Mouse (Mus musculus): ENCODE measurements at regions not wholly inside any gene's neighbourhood (a gene's known extent, or its start where the extent isn't known, plus 50 kb on each side); places are given as distances from the start of the nearest gene placed in this dataset.

DNA sequence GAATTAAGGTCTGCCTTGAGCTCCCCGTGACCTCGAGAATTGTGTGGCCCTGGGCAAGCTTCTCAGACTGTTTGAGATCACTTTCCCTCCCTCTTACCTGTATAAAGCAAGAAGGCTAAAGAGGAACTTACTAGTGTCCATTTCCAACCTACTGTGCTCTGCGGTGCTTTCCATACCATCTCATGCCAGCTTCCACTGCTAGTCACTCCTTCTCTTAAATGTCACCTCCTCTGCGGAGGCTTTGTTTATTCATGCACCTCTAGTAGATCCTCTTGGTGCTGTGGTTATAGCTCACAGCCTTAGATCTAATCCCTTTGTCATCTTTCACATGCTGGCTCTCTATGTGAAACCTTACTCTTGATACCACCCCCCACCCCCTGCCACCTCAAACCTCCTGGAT is 2310.3 kb upstream of the Lrrc6 start:
- no peak for DNase-seq (ENCODE audit: low spot score in 2 of 2)

GRCm38 (mm10) chr15:68810593-68810992 is 2309.9 kb upstream of the Lrrc6 start:
- no peak for DNase-seq (ENCODE audit: low spot score in 2 of 2)

GRCm38 (mm10) chr15:68808175-68808574 is 2307.5 kb upstream of the Lrrc6 start:
- no peak for DNase-seq (ENCODE audit: low spot score in 2 of 2)

DNA sequence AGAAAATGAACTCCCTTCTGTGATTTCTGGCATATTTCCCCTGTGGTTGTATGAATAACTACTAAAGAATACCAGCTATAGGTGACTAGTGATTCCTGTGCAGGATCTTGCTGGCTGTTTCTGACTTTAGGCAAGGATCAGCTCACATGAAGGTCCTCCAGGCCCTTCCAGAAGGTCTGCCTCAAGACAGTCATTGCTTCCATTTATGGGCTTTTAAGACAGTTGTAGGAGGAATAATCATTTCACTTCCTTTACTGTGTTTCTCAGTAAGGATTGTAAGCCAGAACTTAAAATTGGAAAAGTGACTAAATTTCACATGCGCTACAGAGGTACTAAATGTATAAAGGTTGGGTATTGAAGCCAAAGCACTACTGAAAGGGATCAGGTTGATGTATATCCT is 2303.5 kb upstream of the Lrrc6 start:
- DNase-seq (ENCODE audit: low spot score in 2 of 2) = no peak

DNA sequence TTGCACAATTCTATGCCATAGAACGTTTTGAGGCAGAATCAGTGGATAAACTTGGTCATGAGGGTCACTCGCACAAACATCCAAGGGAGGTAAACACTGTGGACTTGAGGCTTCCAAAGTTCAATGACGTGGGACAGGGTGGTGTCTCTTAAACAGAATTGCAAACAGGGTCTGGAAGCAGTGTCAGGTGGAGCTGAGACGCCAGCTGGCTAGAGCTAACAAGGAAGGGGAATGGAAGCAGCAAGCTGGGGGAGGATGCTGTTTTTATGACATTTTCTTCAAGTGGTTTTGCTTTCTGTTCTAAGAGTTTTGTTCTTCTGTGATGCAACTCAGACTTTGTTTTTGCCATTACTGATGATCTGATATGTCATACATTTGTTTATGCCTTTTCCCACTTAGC is 2301.1 kb upstream of the Lrrc6 start:
- no peak for DNase-seq (ENCODE audit: low spot score in 2 of 2)

DNA sequence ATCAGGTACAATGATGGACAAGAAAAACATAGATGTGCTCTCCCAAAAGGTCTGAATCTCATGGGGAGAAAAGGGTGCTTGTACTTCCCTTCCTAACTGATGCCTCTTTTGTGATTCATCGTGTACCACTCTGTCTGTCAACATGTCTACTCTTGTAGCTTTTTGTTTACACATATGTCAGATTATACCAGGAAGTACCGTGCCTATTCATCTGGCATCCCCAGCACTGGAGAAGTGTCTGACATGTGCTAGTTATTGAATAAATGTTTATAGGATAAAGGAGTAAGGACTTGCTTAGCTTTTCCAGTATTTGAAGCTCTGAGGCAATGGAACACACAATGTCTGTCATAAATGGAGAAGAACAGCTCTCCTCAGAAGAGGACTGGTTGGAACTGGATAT is 2296.7 kb upstream of the Lrrc6 start:
- no peak for DNase-seq (ENCODE audit: low spot score in 2 of 2)

- peak; percentile 48 for DNase-seq (ENCODE audit: low spot score in 2 of 2)
These were observed 2294.7 kb upstream of the Lrrc6 start for GRCm38 (mm10) chr15:68795239-68795960.

- DNase-seq (ENCODE audit: low spot score in 2 of 2) = no peak
These were observed 2259.2 kb upstream of the Lrrc6 start for GRCm38 (mm10) chr15:68759948-68760347.

- DNase-seq (ENCODE audit: low spot score in 2 of 2) = no peak
These were observed 2254.5 kb upstream of the Lrrc6 start for GRCm38 (mm10) chr15:68755255-68755654.

- no peak for DNase-seq (ENCODE audit: low spot score in 2 of 2)
These were observed 2254.1 kb upstream of the Lrrc6 start for GRCm38 (mm10) chr15:68754834-68755233.

GRCm38 (mm10) chr15:68739344-68739743 is 2238.6 kb upstream of the Lrrc6 start:
- no peak for DNase-seq (ENCODE audit: low spot score in 2 of 2)

- no peak for DNase-seq (ENCODE audit: low spot score in 2 of 2)
These were observed 2220.5 kb upstream of the Lrrc6 start for GRCm38 (mm10) chr15:68721250-68721649.

DNA sequence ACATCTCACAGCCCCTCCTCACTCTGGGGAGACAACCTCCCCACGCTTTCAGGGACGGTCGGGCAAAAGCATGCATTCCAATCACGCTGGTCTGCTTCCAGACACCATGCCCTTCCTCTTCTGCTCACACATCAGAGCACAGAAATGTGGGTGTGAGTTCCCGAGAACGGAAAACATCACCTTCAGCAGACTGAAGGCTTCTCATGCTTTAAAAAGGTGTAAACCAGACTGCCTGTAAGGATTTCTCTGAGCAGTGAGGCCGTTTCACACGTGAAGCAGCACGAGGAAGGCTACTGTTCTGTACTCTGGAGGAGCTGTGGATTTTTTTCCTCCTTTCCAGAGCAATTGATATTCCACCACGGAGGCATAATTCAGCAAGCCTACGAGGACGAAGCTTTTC is 2218.8 kb upstream of the Lrrc6 start:
- DNase-seq (ENCODE audit: low spot score in 2 of 2) = no peak

DNA sequence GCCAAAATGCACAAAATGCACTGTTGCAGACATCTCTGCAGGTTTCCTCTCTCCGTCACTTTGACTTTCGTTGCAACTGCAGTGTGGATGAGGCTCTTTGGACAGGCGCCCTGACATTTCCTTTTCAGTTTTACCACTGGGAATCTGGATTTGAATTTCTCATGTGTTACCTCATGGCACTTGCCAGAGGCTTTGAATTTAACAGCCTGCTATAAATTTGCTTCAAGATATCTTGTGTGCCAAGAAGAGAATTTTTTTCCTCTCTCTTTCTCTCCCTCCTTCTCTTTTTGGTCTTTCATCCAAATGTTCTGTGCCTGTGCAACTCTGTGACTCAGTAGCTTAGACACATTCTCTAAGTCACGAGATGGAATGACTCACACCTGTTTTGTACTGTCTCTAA is 2213.6 kb upstream of the Lrrc6 start:
- no peak for DNase-seq (ENCODE audit: low spot score in 2 of 2)

DNA sequence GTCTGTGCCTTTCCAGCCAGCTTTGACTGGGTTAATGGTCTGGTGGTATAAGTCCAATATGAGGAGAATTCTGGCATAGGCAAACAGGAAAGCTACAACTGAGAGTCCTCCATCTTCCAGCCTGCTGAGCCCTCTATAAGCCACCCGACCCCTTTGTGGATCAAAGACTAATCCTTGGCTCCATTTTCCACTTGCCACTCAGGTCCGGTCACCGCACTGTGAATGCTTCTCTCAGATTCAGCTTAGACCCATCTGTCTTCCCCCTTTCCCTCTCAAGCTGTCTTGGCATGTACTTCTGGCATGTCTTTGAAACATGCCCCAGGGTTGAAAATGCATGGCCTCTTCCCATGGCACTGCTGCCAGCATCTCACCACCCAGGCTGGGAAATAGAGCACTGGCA is 2206.6 kb upstream of the Lrrc6 start:
- DNase-seq (ENCODE audit: low spot score in 2 of 2) = no peak

DNA sequence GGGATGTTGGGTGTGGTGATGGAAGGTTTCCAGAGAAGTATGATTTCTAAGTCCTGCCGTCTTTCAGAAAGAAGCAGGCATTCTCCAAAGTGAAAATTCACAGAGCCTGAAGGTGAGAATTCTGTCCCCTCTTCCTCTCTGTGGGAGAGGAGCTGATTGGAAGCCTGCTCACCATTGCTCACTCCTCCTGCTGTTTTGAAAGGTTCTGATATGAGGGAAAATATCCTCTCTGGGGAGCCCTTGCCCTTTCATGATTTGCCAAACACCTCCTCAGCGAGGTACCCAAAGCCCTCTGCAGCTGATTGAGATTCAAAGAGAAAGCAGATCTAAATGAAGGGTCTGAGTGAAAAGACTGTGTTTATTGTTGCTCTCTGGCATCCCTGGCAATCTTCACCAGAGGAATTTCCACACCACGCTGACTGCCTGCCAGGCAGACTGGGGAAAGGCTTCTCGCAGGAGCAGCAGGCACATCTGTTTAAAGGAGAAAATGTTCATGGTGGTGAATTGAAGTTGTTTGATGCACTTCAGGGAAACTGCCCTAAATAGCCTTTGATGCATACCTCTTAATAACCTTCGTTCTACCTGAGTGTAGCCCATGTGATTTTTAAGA is 2194.4 kb upstream of the Lrrc6 start:
- no peak for DNase-seq (ENCODE audit: low spot score in 2 of 2)

DNA sequence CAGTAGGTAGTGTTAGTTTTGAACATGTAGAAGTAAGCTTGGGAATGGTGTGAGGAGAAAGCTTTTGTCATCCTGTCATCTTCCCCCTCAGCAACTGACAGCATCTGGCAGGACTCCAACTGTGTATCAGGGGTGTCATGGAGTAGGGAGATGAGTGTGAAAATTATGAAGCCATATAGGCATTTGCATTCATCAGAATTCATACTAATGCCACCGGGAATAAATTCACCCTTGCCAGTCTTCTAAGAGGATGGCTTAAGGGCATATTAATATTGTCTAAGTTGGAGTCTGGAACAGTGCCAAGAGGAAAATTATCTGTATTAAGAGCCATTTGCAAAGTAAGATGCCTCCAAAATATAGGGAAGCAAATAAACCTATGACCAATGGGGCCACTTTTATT is 2166.8 kb upstream of the Lrrc6 start:
- DNase-seq (ENCODE audit: low spot score in 2 of 2) = no peak

DNA sequence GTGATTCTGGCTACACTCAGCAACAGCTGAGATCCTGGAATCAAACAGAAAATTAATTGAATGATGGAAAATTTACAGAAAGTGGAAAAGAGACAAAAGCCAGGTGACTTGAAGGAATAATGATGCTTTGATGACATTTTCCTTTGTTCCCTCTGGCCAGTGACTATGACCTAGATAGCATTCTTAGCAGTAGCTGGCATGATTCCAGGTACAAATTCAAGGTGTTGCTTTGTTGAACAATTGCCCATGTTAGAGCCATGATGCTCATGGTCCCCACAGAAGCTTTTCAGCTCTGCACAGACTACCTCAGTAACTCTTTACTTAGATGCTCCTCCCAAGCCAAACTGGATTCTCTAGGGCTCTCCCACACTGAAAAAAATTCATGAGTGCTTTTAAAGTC is 2164.6 kb upstream of the Lrrc6 start:
- DNase-seq (ENCODE audit: low spot score in 2 of 2) = no peak

- DNase-seq (ENCODE audit: low spot score in 2 of 2) = no peak
These were observed 2156.0 kb upstream of the Lrrc6 start for GRCm38 (mm10) chr15:68656722-68657121.

DNA sequence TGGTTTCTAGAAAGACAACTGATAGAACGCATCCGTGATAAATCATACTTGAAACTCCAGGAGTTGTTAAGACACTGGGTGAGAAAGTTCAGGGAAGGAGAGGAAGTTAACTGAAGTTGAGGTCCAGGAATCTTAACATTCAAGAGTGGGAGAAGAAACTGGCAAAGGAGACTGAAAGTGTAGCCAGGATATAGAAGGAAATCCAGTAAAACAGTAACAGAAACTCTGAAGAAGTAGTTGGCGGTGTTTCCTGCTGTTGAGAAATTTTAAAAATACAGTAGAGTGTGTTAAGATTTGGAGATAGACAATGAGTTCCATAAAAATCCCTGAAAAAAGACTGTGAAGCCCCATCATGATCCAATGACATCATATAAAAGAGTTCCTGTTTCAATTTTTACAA is 2154.3 kb upstream of the Lrrc6 start:
- DNase-seq (ENCODE audit: low spot score in 2 of 2) = no peak

DNA sequence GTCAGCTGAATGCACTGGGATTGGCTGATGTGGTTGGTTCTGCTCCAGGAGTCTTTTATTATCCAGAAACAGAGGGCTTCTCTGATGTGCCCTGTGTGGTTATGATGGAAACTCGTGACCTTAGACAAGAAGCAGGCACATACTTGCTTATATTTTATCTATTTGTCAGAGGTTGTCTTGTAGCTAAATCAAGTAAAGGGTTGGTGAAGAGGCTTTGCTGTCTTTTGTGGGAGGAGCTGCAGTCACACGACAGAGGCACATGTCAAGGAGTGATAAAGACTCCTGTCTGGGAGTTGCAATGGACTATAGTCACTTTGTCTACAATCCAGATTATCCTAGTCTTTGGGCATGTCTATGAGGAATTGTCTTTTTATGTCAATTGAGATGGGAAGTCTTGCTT is 2149.9 kb upstream of the Lrrc6 start:
- DNase-seq (ENCODE audit: low spot score in 2 of 2) = no peak

- no peak for DNase-seq (ENCODE audit: low spot score in 2 of 2)
These were observed 2149.3 kb upstream of the Lrrc6 start for GRCm38 (mm10) chr15:68650033-68650432.

- DNase-seq (ENCODE audit: low spot score in 2 of 2) = no peak
These were observed 2146.2 kb upstream of the Lrrc6 start for GRCm38 (mm10) chr15:68646865-68647264.

DNA sequence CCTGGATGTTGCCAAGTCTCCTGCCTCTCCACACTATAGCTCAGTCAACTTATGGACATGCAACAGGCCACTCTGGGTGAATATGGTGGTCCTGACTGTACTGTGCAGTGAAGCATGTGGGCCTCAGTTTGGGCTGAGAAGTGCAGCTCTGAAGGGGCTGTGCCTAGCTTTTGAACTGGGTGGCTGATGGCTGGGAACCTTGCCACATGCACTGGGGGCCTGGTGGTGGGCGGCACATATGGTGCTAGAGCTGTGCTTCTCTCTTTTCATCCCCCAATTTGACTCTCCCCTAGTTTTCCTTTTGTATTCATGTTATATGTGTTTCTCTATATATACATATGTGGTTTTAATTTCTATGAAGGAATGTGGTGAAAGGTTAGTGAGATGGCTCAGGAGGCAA is 2144.2 kb upstream of the Lrrc6 start:
- no peak for DNase-seq (ENCODE audit: low spot score in 2 of 2)
